Mouse (Mus musculus): ENCODE data around the gene Dpp6.

Gene Dpp6

DNA sequence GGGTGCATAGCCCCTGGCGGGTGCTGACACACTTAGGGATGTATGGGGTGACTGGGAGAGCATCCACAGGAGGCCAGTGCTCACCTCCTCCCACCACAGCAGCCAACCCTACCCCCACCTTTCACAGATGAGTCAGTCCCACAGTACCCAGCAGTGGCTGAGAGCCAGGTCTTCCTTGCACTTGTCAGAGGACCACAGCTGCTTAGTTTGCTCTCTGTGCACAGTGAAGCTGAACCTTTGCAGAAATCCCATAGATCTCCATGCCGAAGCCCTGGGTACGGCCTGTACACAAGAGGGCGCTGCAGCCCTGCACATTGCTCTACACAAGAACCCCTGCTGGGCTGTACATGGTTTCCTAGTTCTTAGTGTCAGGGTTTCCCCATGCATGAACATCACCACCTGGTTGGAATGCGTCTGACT, 860.3 kb downstream of the Dpp6 start:
- in situ Hi-C loops (cut with MboI): no loop called here

DNA sequence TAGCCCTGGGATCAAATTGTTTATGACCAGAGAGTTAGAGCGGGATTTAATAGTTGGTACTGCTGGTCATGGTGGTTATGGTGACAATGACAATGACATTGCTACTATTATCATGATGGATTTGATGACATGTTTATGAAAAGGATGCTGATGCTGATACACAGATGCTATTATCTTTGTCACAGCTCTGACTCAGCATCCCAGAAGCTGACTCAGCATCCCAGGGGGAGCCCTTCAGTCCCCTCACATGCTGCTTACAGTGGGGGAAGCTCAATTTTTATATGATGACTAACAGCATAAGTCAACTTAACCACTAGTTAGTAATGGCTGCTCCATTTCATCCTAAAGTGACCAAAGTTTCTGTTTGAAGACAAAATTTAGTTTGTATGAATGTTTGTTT, 862.1 kb downstream of the Dpp6 start:
- in situ Hi-C loops (cut with MboI): no loop called here

- in situ Hi-C loops (cut with MboI): no loop called here
Observed at GRCm38 (mm10) chr5:27680476-27680875, 863.5 kb downstream of the Dpp6 start.

- in situ Hi-C loops (cut with MboI): no loop called here
Observed at GRCm38 (mm10) chr5:27685162-27685561, 868.2 kb downstream of the Dpp6 start.

- in situ Hi-C loops (cut with MboI): no loop called here
Observed at GRCm38 (mm10) chr5:27685923-27686322, 868.9 kb downstream of the Dpp6 start.

GRCm38 (mm10) chr5:27687311-27687710, 870.3 kb downstream of the Dpp6 start:
- in situ Hi-C loops (cut with MboI): no loop called here

- in situ Hi-C loops (cut with MboI): no loop called here
Observed at GRCm38 (mm10) chr5:27702482-27702881, 885.5 kb downstream of the Dpp6 start.

- in situ Hi-C loops (cut with MboI): no loop called here
Observed at GRCm38 (mm10) chr5:27705020-27705419, 888.0 kb downstream of the Dpp6 start.

DNA sequence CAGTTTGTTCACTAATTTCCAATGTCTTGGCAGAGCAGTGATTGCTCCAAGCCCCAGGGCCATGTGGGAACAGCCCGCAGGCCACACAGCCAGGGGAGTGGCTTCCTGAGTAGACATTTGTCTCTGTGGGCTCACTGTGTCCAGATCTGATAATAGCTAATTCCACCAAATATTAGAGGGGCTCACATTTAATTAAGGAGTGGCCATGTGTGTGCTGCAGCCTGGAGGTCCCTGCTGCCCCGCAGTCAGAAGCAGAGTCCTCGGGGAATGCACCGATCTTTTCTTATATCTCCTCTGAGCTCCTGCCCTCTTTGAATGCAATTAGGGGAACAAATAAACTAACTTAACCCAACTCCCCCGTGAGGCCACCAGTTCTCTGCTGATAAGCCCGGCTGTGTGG, 889.5 kb downstream of the Dpp6 start:
- in situ Hi-C loops (cut with MboI): no loop called here

DNA sequence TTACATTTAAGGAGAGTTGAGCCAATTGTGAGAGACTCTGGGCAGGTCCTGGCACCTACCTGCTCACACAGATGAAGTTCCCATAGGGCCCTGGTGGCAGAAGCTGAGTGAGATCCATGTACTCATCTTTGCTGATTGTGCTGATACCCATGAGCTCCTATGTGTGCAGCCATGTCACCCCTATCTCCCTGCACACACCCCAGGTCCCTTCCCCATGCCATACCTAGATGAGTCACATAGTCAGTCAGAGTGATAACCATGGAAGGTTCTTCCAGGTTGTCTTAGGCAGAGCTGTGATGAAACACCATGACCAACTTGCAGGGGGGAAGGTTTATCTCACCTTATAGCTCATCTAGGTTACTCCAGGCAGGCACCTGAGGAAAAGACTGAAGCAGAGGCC, 890.3 kb downstream of the Dpp6 start:
- in situ Hi-C loops (cut with MboI): no loop called here

GRCm38 (mm10) chr5:27708209-27708608, 891.2 kb downstream of the Dpp6 start:
- in situ Hi-C loops (cut with MboI): no loop called here

DNA sequence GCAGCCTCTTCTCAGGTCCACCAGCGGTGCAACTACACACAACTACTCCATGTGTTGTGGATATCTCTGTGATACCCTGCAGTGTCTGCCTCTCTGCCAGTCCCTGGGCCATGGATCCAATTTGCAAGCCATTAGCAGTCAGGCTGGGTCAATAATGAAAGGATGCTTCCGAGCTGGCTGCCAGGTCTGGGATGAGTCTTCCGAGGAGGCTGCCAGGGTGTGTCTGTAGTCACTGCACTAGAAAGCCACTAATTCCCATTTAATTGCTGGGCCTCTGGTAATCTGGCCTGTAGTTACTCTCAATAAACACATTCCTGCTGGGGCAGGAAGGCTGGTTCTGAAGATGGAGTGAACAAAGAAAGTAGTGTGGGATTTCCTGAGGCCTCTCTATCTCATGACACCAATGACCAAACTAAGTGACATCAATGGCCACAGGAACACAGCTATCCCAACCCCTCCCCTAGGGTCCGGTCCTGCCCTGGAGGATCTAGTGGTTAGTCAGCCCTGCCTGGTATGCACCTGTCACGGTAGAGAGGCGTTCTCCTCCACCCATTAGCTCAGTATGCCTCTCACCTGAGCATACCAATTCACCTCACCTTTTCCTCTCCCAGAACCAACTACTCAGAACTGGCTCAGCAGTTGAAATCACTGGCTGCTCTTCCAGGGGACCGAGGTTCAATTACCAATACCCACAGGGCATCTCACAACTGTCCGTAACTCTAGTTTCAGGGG, 894.6 kb downstream of the Dpp6 start:
- in situ Hi-C loops (cut with MboI): no loop called here

GRCm38 (mm10) chr5:27714356-27714755, 897.4 kb downstream of the Dpp6 start:
- in situ Hi-C loops (cut with MboI): no loop called here

DNA sequence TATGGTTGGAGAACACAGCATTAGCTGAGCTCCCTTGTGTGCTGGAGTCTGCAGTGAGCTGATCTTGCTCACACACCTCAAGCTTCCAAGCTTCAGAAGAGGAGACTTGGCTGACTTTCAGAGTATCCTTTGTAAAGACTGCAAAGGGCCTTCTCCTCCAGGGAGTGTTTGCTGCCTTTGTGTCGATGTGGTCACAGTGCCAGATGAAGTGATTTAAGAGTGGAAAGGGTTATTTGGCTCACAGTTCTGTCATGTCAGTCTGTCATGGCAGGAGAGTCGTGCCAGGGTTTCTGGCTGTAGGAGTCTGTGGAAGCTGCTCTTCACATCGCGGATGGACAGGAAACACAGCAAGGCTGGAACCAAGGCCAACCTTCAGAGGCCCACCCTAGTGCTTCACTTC, 899.0 kb downstream of the Dpp6 start:
- in situ Hi-C loops (cut with MboI): no loop called here

DNA sequence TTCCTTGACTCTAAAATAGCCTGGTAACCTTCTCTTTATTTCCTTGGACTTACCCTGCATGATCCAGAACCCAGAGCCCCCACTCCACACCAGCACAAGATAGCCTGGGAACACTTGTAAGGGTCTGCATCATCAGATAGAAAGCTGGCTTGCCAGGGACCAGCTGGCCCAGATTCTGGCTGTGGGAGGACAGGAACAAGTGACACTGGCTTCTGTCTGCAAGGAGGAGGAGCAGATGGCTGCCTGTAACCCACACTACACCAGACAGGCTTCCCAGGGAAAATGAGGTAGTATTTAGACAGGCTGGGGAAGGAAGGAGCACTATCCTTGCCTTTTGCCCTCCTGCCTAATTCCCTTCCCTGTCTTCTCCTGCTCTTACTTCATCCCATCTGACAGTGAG, 900.3 kb downstream of the Dpp6 start:
- in situ Hi-C loops (cut with MboI): no loop called here

DNA sequence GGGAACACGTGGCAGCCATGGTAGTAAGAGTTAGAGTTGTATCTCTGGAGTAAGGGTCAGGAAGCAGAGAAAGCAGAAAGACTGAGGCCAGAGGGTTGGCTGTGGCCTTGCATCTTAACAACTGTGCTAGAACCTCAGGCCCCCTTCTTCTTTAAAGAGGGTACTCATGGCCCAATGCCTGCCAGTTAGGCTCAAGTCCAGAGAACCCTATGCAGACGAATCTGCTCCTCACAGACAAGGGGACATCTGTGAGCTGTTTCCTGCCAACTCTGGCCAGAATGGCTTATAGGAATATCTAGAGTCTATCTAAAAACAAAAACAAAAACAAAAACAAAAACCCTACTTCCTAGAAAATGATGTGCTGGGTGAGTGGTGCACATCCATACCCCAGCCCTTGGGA, 902.3 kb downstream of the Dpp6 start:
- in situ Hi-C loops (cut with MboI): no loop called here

DNA sequence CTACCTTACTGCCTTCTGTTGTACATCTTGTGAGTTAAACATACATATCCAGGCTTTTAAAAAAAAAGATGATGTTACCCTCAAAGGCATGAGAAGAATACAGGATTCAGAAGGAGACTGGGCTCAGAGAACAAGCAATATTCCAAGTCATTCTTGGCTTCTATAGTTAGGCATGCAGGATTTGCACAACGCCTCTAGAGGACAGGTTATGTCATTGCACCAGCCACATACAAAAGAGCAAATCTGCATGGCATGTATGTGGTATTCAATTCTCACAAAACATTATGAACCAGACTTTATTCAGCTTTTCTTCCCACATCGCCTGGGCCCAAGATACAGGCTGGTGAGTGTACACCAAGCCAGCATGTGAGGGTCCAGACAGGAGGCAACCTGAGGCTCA, 907.5 kb downstream of the Dpp6 start:
- in situ Hi-C loops (cut with MboI): no loop called here

- in situ Hi-C loops (cut with MboI): no loop called here
Observed at GRCm38 (mm10) chr5:27730666-27731065, 913.7 kb downstream of the Dpp6 start.

DNA sequence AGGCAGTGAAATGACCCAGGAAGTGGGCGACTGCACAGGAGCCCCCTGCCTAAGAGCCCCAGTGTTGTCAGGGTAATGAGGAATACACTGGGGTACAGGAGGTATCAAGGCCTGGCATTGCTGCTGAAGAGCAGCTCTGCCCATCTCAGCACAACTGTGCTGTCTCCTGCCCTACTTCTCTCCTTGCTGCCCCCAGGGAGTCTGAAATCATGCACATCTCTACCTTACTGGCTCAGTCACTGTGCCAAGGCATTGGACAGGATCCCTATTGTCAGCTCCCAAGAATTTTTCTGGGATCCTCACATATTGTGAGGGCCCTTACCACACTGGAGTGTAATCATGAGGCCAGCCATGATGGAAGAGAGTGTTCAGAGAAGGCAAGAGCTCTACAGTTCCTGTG, 914.4 kb downstream of the Dpp6 start:
- in situ Hi-C loops (cut with MboI): no loop called here

DNA sequence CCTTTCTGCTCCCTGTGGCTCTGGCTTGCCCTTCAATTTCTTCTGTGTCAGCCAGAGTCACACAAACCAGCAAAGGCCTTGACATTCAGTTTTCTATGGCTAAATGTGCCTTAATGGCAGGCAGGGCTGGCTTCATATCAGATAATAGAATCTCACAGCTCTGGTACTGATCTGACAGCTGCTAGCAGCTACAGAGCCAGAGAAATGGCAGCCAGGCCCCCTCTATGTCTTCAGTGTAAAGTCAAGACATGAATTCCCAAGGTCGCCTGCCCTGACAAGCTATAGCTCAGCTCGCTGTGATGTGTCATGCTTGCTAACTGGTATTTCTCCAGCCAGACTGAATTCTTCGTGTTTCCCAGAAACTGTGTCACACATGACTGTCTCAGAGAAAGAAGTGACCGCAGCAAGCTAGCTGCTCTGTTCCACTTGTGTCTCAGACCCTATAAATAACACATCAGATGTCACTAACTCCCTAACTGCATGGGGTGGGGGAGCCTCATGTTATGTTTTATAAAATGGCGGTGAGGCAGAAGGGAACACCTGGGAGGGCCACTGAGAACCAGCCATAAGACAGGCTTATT, 915.4 kb downstream of the Dpp6 start:
- in situ Hi-C loops (cut with MboI): no loop called here

GRCm38 (mm10) chr5:27737168-27737567, 920.2 kb downstream of the Dpp6 start:
- in situ Hi-C loops (cut with MboI): no loop called here

DNA sequence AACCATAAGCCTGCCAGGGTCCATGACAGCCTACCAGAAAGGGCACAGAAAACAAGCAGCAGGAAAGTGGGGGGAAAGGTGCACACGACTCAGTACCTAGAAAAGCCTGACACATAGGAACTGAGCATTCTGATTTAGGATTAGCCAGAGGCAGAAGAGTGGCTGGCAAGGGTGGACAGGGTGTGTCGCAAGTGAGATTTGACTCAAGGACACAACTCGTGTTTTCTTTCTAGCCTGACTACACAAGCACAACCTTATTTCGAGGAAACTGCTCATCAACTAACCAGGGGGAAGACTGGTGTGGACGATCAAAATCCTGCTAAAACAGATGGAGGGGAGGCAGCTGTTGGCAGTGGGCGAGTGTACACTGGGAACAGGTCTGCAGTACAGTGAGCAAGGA, 922.2 kb downstream of the Dpp6 start:
- in situ Hi-C loops (cut with MboI): no loop called here

GRCm38 (mm10) chr5:27744944-27745343, 927.9 kb downstream of the Dpp6 start:
- in situ Hi-C loops (cut with MboI): no loop called here

DNA sequence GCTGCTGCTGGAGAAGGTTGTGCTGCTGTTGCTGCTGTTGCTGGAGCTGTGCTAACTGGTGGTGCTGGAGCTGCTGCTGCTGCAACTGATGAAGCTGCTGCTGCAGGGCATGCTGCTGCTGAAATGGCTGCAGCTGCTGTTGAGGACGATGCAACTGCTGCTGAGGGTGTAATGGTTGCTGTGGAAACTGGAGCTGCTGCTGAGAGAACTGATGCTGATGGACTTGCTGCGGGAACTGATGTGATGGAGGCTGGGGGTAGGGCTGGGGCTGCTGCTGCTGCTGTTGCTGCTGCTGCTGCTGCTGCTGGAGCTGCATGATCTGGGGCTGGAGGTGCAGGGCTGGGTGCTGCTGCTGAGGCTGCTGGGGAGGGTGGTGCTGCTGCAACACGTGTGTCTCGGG, 948.8 kb downstream of the Dpp6 start:
- in situ Hi-C loops (cut with MboI): no loop called here
